In genomic region chr16:33672188-33672587, GRCm38 (mm10) we compare ENCODE assay signal across 24 mouse cellular contexts. TPM values are rescaled to one million over a fixed set of nuclear protein-coding genes. Genes with fewer than 3 reads are reported as not detected.
A peak's percentile ranks its signal among the peaks of the same experiment; 100 is the strongest.
DNase-seq lines count a peak whose midpoint lies in the region; ATAC-seq and TF ChIP-seq lines count a peak whose summit lies in the region.
"Had no signal": no experiment of that assay in that cellular context is flagged by ENCODE, and none has a peak within 500 bp of the region (broad histone marks: within the 10 kb centered on the region; RNA-seq: fewer than 3 reads in every experiment).

No protein-coding gene starts in this region.

- no peak for TF ChIP-seq POLR2A in CH12.LX (IDR thresholded peaks at IDR 0.05; ENCODE audit: low read depth, low read length)

- H3K9me3 ChIP-seq in heart, postnatal 0 days (replicated peaks; ENCODE audit: control insufficient read depth, low read length): no peaks in the 10 kb centered on the region
- no peaks in the 10 kb centered on the region for H3K9me3 ChIP-seq in liver, postnatal 0 days (ENCODE audit: low read length)
- H3K9me3 ChIP-seq in liver, embryonic 12.5 days (replicated peaks): no peaks in the 10 kb centered on the region
- H3K9me3 ChIP-seq in CH12.LX (replicated peaks; ENCODE audit: low read length): peaks cover 4% of the 10 kb centered on the region
- H3K9me3 ChIP-seq in hindbrain, embryonic 14.5 days (ENCODE audit: control insufficient read depth, low read length): no peaks in the 10 kb centered on the region
- H3K9me3 ChIP-seq: embryonic facial prominence, embryonic 15.5 days; forebrain, embryonic 10.5 days; heart, embryonic 10.5 days had no signal

- H3K79me2 ChIP-seq in CH12.LX (replicated peaks; ENCODE audit: control insufficient read depth, extremely low read depth, insufficient read depth, poor library complexity, severe bottlenecking): no peaks in the 10 kb centered on the region

- no peak overlapping the region for H3K9ac ChIP-seq in heart, postnatal 0 days (replicated peaks; ENCODE audit: low read depth, low read length)
- no peak overlapping the region for H3K9ac ChIP-seq in liver, postnatal 0 days (replicated peaks)
- no peak overlapping the region for H3K9ac ChIP-seq in liver, embryonic 12.5 days
- H3K9ac ChIP-seq in CH12.LX (ENCODE audit: insufficient read depth, low read depth): no peak overlapping the region
- H3K9ac ChIP-seq in hindbrain, embryonic 14.5 days: no peak overlapping the region
- H3K9ac ChIP-seq: embryonic facial prominence, embryonic 15.5 days had no signal

- 92% methylated on average over 3 of the region's 4 CpGs for WGBS in heart, postnatal 0 days
- 85% methylated on average over 3 of the region's 4 CpGs for WGBS in liver, postnatal 0 days (ENCODE audit: insufficient replicate concordance)
- WGBS in liver, embryonic 12.5 days (ENCODE audit: insufficient replicate concordance): 76% methylated on average over 3 of the region's 4 CpGs
- WGBS in hindbrain, embryonic 14.5 days: 95% methylated on average over 3 of the region's 4 CpGs

- DNase-seq in cerebellum, adult 9-11 months: peak; percentile 20
- DNase-seq in cerebellum, adult 8-10 months: no peak
- no peak for DNase-seq in heart, postnatal 0 days (ENCODE audit: low spot score)
- no peak for DNase-seq in heart, postnatal 25 days (ENCODE audit: low spot score)
- no peak for DNase-seq in liver, postnatal 0 days
- DNase-seq in CH12.LX (ENCODE audit: extremely low read depth): no peak
- no peak for DNase-seq in hindbrain, embryonic 14.5 days (ENCODE audit: low spot score)
- DNase-seq: adrenal gland, adult 2 months; adrenal gland, postnatal 25 days; B cell, adult 2 months; cerebellum, adult 18-20 months; cerebellum, postnatal 14 days; embryo, embryonic 11 days; gastrocnemius, postnatal 10 days; heart, postnatal 14 days had no signal

- no peak for TF ChIP-seq RAD21 in CH12.LX (IDR thresholded peaks at IDR 0.05; ENCODE audit: low read depth, low read length)

- H3K27me3 ChIP-seq in heart, postnatal 0 days (ENCODE audit: control insufficient read depth, insufficient read depth, low read length): no peaks in the 10 kb centered on the region
- H3K27me3 ChIP-seq in liver, postnatal 0 days (ENCODE audit: insufficient read depth, low read length): no peaks in the 10 kb centered on the region
- no peaks in the 10 kb centered on the region for H3K27me3 ChIP-seq in liver, embryonic 12.5 days (replicated peaks)
- no peaks in the 10 kb centered on the region for H3K27me3 ChIP-seq in CH12.LX (replicated peaks)
- H3K27me3 ChIP-seq in hindbrain, embryonic 14.5 days (ENCODE audit: control insufficient read depth, insufficient read depth, low read length): no peaks in the 10 kb centered on the region
- H3K27me3 ChIP-seq: embryonic facial prominence, embryonic 15.5 days had no signal

- dilution Hi-C loops in CH12.LX (cut with MboI; ENCODE audit: extremely low pct_ligation_motif_present, extremely low pct_unique_long_range_greater_than_20kb, low sequenced_read_pairs): no loop called here

- H3K36me3 ChIP-seq in heart, postnatal 0 days (replicated peaks; ENCODE audit: control insufficient read depth, insufficient read depth, low read length): no peaks in the 10 kb centered on the region
- no peaks in the 10 kb centered on the region for H3K36me3 ChIP-seq in liver, postnatal 0 days (replicated peaks; ENCODE audit: insufficient read depth, low read length)
- no peaks in the 10 kb centered on the region for H3K36me3 ChIP-seq in liver, embryonic 12.5 days
- H3K36me3 ChIP-seq in CH12.LX (replicated peaks in 1 of 2; ENCODE audit: control insufficient read depth in 1 of 2, insufficient read depth in 1 of 2, low read length in 1 of 2): no peaks in the 10 kb centered on the region
- H3K36me3 ChIP-seq in hindbrain, embryonic 14.5 days (replicated peaks; ENCODE audit: control insufficient read depth, insufficient read depth): no peaks in the 10 kb centered on the region
- H3K36me3 ChIP-seq: embryonic facial prominence, embryonic 15.5 days; forebrain, embryonic 10.5 days; heart, embryonic 10.5 days had no signal

- no peak for TF ChIP-seq EP300 in heart, postnatal 0 days (IDR thresholded peaks at IDR 0.05; ENCODE audit: low read depth)
- TF ChIP-seq EP300 in liver, postnatal 0 days (IDR thresholded peaks at IDR 0.05; ENCODE audit: low read depth): no peak
- no peak for TF ChIP-seq EP300 in CH12.LX (IDR thresholded peaks at IDR 0.05; ENCODE audit: low read length)

- TF ChIP-seq CTCF in heart, postnatal 0 days (IDR thresholded peaks at IDR 0.05; ENCODE audit: low read depth): peak; percentile 11; the same call in 1 of the 2 replicates
- 0 out of 2 replicates have a peak, but pooled peaks have one; percentile 10 for TF ChIP-seq CTCF in liver, postnatal 0 days (IDR thresholded peaks at IDR 0.05; ENCODE audit: low read depth)
- TF ChIP-seq CTCF in CH12.LX (conservative IDR thresholded peaks at IDR 0.05 in 1 of 2, IDR thresholded peaks at IDR 0.05 in 1 of 2; ENCODE audit: low read depth in 2 of 2, low read length in 2 of 2): peak in 1 of 2 experiments; percentile 20; a peak in 1 of 4 replicates

- intact Hi-C loops in heart, postnatal 25 days (cut with DNase I): no loop called here

- peaks cover 25% of the 10 kb centered on the region for H3K4me1 ChIP-seq in heart, postnatal 0 days (ENCODE audit: control insufficient read depth, insufficient read depth)
- H3K4me1 ChIP-seq in liver, postnatal 0 days (ENCODE audit: insufficient read depth): peaks cover 5% of the 10 kb centered on the region; the same call in 1 of the 2 replicates
- no peaks in the 10 kb centered on the region for H3K4me1 ChIP-seq in liver, embryonic 12.5 days
- peaks cover 7 to 13% of the 10 kb centered on the region in 2 experiments; a peak in 3 of 4 replicates for H3K4me1 ChIP-seq in CH12.LX (ENCODE audit: control insufficient read depth in 1 of 2, insufficient read depth in 2 of 2)
- peaks cover 6% of the 10 kb centered on the region; the same call in 1 of the 2 replicates for H3K4me1 ChIP-seq in hindbrain, embryonic 14.5 days (replicated peaks; ENCODE audit: control insufficient read depth, insufficient read depth, low read length)

- no peak for ATAC-seq in heart, postnatal 0 days (ENCODE audit: insufficient read depth, low read depth)
- ATAC-seq in liver, postnatal 0 days: no peak
- ATAC-seq in liver, embryonic 12.5 days: no peak
- no peak for ATAC-seq in hindbrain, embryonic 14.5 days (ENCODE audit: low FRiP score)
- ATAC-seq: CD4-positive, CD25-positive, alpha-beta regulatory T cell, adult 4 months; forebrain, embryonic 14.5 days; hindbrain, embryonic 16.5 days; inflammation-experienced regulatory T-cells, adult 6 months had no signal

- in situ Hi-C loops in CH12.LX (cut with MboI; ENCODE audit: low pct_ligation_motif_present, low pct_unique_long_range_greater_than_20kb, low sequenced_read_pairs): loop anchor here (5.0 kb wide), 1 partner anchor 65 kb away; no protein-coding TSS in a partner anchor

- H3K4me2 ChIP-seq in heart, postnatal 0 days (ENCODE audit: low read depth, low read length): no peak overlapping the region
- no peak overlapping the region for H3K4me2 ChIP-seq in liver, postnatal 0 days (ENCODE audit: low read depth, low read length)
- H3K4me2 ChIP-seq in liver, embryonic 12.5 days: no peak overlapping the region
- H3K4me2 ChIP-seq in CH12.LX (ENCODE audit: insufficient read depth, low read depth, poor library complexity, severe bottlenecking): no peak overlapping the region
- no peak overlapping the region for H3K4me2 ChIP-seq in hindbrain, embryonic 14.5 days (replicated peaks)
- H3K4me2 ChIP-seq: embryonic facial prominence, embryonic 15.5 days had no signal

- no peak overlapping the region for H3K4me3 ChIP-seq in heart, postnatal 0 days (ENCODE audit: low read depth, low read length)
- no peak overlapping the region for H3K4me3 ChIP-seq in liver, postnatal 0 days (ENCODE audit: low read depth, low read length)
- H3K4me3 ChIP-seq in liver, embryonic 12.5 days: no peak overlapping the region
- H3K4me3 ChIP-seq in CH12.LX (replicated peaks in 1 of 3; ENCODE audit: low read depth in 2 of 3, low read length in 2 of 3, poor library complexity in 1 of 3): no peak overlapping the region
- H3K4me3 ChIP-seq in hindbrain, embryonic 14.5 days (replicated peaks; ENCODE audit: low read length): no peak overlapping the region
- H3K4me3 ChIP-seq: embryonic facial prominence, embryonic 15.5 days; erythroblast, embryonic 14.5 days; forebrain, embryonic 10.5 days; heart, embryonic 10.5 days had no signal

- no peak overlapping the region for H3K27ac ChIP-seq in heart, postnatal 0 days (ENCODE audit: low read depth)
- H3K27ac ChIP-seq in liver, postnatal 0 days (ENCODE audit: low read depth): no peak overlapping the region
- H3K27ac ChIP-seq in liver, embryonic 12.5 days: no peak overlapping the region
- H3K27ac ChIP-seq in CH12.LX (ENCODE audit: insufficient read depth, low read depth): no peak overlapping the region
- H3K27ac ChIP-seq in hindbrain, embryonic 14.5 days: no peak overlapping the region
- H3K27ac ChIP-seq: embryonic facial prominence, embryonic 15.5 days; heart, embryonic 10.5 days had no signal

TF ChIP-seq in CH12.LX, 34 proteins besides CTCF, POLR2A, EP300 and RAD21:
- TF ChIP-seq SMC3 (IDR thresholded peaks at IDR 0.05; ENCODE audit: low read depth, low read length) (peak; percentile 6; the same call in 1 of the 2 replicates), CHD1 (IDR thresholded peaks at IDR 0.05; ENCODE audit: low read depth, low read length) (no peak), MAX (IDR thresholded peaks at IDR 0.05; ENCODE audit: low read length) (no peak)
TF ChIP-seq in CH12.LX: peak in this region for 1.

RNA-seq across cellular contexts. Expression of gene Heg1, which starts 12.0 kb away (rescaled TPM):
- 93.7 and 94.2 TPM in 2 replicates for total RNA-seq in heart, postnatal 0 days (2014; rRNA removed; ENCODE audit: low replicate concordance)
- 24.5 and 28.7 TPM in 2 replicates for polyA plus RNA-seq in heart, postnatal 0 days (2015; fragmentation: Nextera tagmentation; extraction: Ambion mirVana)
- total RNA-seq in heart, postnatal 25 days (2021): 100 to 1,000 TPM; 155 to 170 TPM
- polyA plus RNA-seq in liver, postnatal 0 days (2015; fragmentation: Nextera tagmentation; extraction: Ambion mirVana): 4.4 and 4.7 TPM in 2 replicates
- 8.5 and 8.9 TPM in 2 replicates for polyA plus RNA-seq in liver, embryonic 12.5 days (2016; fragmentation: Nextera tagmentation; extraction: Ambion mirVana)
- total RNA-seq in CH12.LX (2012; rRNA removed) (52.3 and 77.1 TPM in 2 replicates), CH12.LX (2014; rRNA removed) (33.5 and 40.8 TPM in 2 replicates)
- polyA plus RNA-seq in CH12.LX (2012; ENCODE audit: insufficient read length, low read depth): 49.2 and 67.2 TPM in 2 replicates
- 10.7 and 11.2 TPM in 2 replicates for polyA plus RNA-seq in hindbrain, embryonic 14.5 days (2014; fragmentation: Nextera tagmentation; extraction: Ambion mirVana)
